Mouse (Mus musculus) cerebellum, adult 2 months (tissue): ENCODE results near the gene Hoga1.

Experiments
- CTCF ChIP-seq: fragments of 200-500 bp; IDR thresholded peaks from 2 replicates; pipeline ENCODE4 v1.5.1; 2011; ENCODE audit warnings: low read depth, mild to moderate bottlenecking, control low read depth, low read length, moderate library complexity, borderline replicate concordance; ENCODE audit not compliant: insufficient read depth
- POLR2A ChIP-seq: fragments of 200-500 bp; IDR thresholded peaks from 2 replicates; pipeline ENCODE4 v1.6.1; 2011; ENCODE audit warnings: low read length, control low read depth, borderline replicate concordance; ENCODE audit not compliant: insufficient read depth

DNA sequence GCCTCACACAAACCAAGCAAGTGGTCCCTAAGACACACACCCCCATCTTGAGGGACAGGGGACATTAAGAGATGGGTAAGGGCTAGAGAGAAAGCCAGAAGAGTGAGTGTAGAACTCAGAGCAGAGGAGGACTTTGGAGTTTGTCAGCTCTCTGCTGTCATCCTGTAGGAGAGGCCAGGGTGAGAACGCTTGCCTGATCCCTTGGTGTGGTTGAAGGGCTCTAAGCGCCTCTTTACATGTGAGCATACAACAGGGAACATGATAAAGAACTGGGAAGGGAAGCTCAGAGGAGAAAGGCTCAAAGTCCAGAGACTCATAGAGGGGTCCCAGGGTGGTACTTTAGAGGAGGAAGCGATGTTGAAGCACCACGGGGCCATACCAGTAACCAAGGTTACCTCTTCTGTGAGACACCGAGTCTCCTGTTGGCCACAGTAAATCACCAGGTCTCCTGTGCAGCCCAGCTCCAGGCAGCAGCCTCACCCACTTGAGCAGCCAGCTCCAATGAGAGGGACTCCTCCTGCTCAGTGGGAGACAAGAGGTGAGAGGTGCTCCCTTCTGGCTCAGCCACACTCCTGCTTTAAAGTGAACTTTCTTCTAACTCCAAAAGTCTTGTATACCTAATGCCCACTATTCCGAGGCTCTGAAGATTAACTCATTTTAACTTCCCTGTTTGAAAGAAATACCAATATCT is 11.5 kb downstream of the Hoga1 start:
- no peak for TF ChIP-seq CTCF
- TF ChIP-seq POLR2A, result no peak
